Mouse (Mus musculus): ENCODE results near the gene Gmds.

- TF ChIP-seq POLR2A (IDR thresholded peaks at IDR 0.05; ENCODE audit: low read depth, low read length) (no peak), CTCF (IDR thresholded peaks at IDR 0.05; ENCODE audit: extremely low read depth, insufficient read length, insufficient replicate concordance, low read depth, low read length) (no peak)
Measured at GRCm38 (mm10) chr13:31821050-31821449, 517.5 kb downstream of the Gmds start.
